Mouse (Mus musculus) kidney, adult 2 months (tissue): Measurements from ENCODE around the gene Hadhb.

Experiments
- CTCF ChIP-seq: fragments of 200-500 bp; conservative IDR thresholded peaks from 2 replicates; pipeline ENCODE4 v1.5.1; 2011; ENCODE audit warnings: low read depth, mild to moderate bottlenecking, control low read depth, low read length, moderate library complexity, mixed read lengths; ENCODE audit not compliant: insufficient read depth, insufficient read length
- POLR2A ChIP-seq: fragments of 200-500 bp; IDR thresholded peaks from one replicate; pipeline ENCODE4 v1.6.1; 2011; ENCODE audit warnings: low read depth, low read length, control low read depth

- TF ChIP-seq POLR2A (no peak), CTCF (no peak)
These were observed 2.6 kb upstream of the Hadhb start for GRCm38 (mm10) chr5:30152413-30152812.
